Mouse (Mus musculus) embryonic facial prominence, embryonic 11.5 days (tissue): ENCODE results near the gene Ifi47. TPM values are rescaled to one million over a fixed set of nuclear protein-coding genes. Genes with fewer than 3 reads are reported as not detected.

Source experiments
- ATAC-seq: fragments of 200-750 bp; cut with Nextera tagmentation; replicated peaks from 2 replicates; pipeline ENCODE4 v1.8.0; 2017; ENCODE audit warnings: low read depth; ENCODE audit not compliant: insufficient number of reproducible peaks, low FRiP score, low TSS enrichment
- DNase-seq: peaks from one replicate; pipeline ENCODE4 v3.0.0-alpha.2; 2015; ENCODE audit warnings: low spot score
- H3K27ac ChIP-seq: fragments of 300-500 bp; sonication (generic); replicated peaks from 2 replicates; pipeline ENCODE4 v1.5.1; 2014; ENCODE audit warnings: mild to moderate bottlenecking, low read depth, low read length, control low read depth
- H3K27me3 ChIP-seq: fragments of 300-500 bp; sonication (generic); 2 replicates; pipeline ENCODE4 v1.6.1; 2014; ENCODE audit warnings: mild to moderate bottlenecking, low read length, moderate library complexity, mixed read lengths; ENCODE audit not compliant: control insufficient read depth, insufficient read depth
- H3K36me3 ChIP-seq: fragments of 300-500 bp; sonication (generic); replicated peaks from 2 replicates; pipeline ENCODE4 v1.6.1; 2014; ENCODE audit warnings: low read depth, mild to moderate bottlenecking, low read length, moderate library complexity, mixed read lengths; ENCODE audit not compliant: control insufficient read depth, insufficient read depth
- H3K4me1 ChIP-seq: fragments of 300-500 bp; sonication (generic); 2 replicates; pipeline ENCODE4 v1.6.1; 2014; ENCODE audit warnings: low read length, mixed read lengths; ENCODE audit not compliant: control insufficient read depth, insufficient read depth
- H3K4me2 ChIP-seq: fragments of 300-500 bp; sonication (generic); 2 replicates; pipeline ENCODE4 v1.6.1; 2014; ENCODE audit warnings: low read depth, mild to moderate bottlenecking, control low read depth, low read length, moderate library complexity
- H3K4me3 ChIP-seq: fragments of 300-500 bp; sonication (generic); 2 replicates; pipeline ENCODE4 v1.5.1; 2014; ENCODE audit warnings: low read depth, low read length, control low read depth
- H3K9ac ChIP-seq: fragments of 300-500 bp; sonication (generic); replicated peaks from 2 replicates; pipeline ENCODE4 v1.6.1; 2014; ENCODE audit warnings: mild to moderate bottlenecking, control low read depth, low read length
- H3K9me3 ChIP-seq: fragments of 300-500 bp; sonication (generic); replicated peaks from 2 replicates; pipeline ENCODE4 v1.6.1; 2016; ENCODE audit warnings: mild to moderate bottlenecking, low read length, inconsistent platforms, mixed read lengths; ENCODE audit not compliant: control insufficient read depth
- WGBS: fragments of 180-500 bp; shearing (Covaris S2); extraction: QIAGEN DNeasy Blood & Tissue Kit; methylation state at CpG from one replicate; pipeline ENCODE4 v1.1.7; 2014; 5-methylcytosine and 5-hydroxymethylcytosine counted together
- polyA plus RNA-seq: library from polyadenylated mRNA; unstranded; fragments of >200 nt; fragmentation: Nextera tagmentation; extraction: Ambion mirVana; gene quantifications from 2 replicates; pipeline ENCODE4 v1.2.1, GENCODE M21; 2014

Ifi47 gene
- polyA plus RNA-seq, 1 experiment from 2014 or later: 0.56 TPM

- H3K36me3 ChIP-seq: no peaks in the 10 kb centered on the region
- H3K27ac ChIP-seq: no peak overlapping the region
- ATAC-seq (no peak), DNase-seq (no peak)
- H3K9ac ChIP-seq: no peak overlapping the region
- 74% methylated on average over 1 of the region's 1 CpGs for WGBS
- no peak overlapping the region for H3K4me2 ChIP-seq
- H3K4me3 ChIP-seq: no peak overlapping the region
- H3K27me3 ChIP-seq: no peaks in the 10 kb centered on the region; the same call in 1 of the 2 replicates
- H3K9me3 ChIP-seq: no peaks in the 10 kb centered on the region
- H3K4me1 ChIP-seq: no peaks in the 10 kb centered on the region
Observed at GRCm38 (mm10) chr11:49084385-49084784, 8.0 kb downstream of the Ifi47 start.

- Histone ChIP-seq H3K4me3 (no peak overlapping the region), H3K27ac (no peak overlapping the region), H3K4me2 (no peak overlapping the region), H3K36me3 (no peaks in the 10 kb centered on the region), H3K9ac (no peak overlapping the region), H3K27me3 (no peaks in the 10 kb centered on the region; the same call in 1 of the 2 replicates), H3K4me1 (no peaks in the 10 kb centered on the region), H3K9me3 (no peaks in the 10 kb centered on the region)
- ATAC-seq: no peak
- no peak for DNase-seq
- WGBS: 50% methylated on average over 3 of the region's 3 CpGs
Observed at GRCm38 (mm10) chr11:49084875-49085274, 8.5 kb downstream of the Ifi47 start.

DNA sequence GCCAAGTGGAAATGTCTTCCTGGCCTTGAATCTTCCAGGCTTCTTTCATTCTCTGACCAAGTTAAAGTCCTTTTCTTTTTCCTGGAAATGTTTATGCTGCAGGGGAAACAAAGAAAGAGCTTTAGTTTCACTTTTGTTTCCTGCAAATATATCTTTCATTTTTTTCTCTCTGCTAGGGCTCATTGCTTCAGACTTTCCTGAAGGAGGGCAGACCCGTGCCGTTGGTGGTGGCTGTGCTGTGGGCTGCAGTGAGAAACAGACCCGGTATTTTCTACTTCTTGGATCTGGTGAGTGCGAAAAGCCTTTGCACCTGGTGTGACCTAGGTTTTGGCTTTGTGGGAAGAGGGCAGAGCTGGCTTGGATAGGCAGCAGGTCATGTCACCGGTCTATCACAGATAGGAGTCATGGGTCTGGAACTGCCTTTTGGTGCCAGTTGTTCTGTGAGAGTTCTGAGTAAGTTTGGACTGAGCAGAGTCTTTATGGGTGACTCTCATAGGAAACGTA, 10.5 kb downstream of the Ifi47 start:
- 80% methylated on average over 6 of the region's 6 CpGs for WGBS
- no peak overlapping the region for H3K9ac ChIP-seq
- H3K4me1 ChIP-seq: no peaks in the 10 kb centered on the region
- no peak overlapping the region for H3K4me3 ChIP-seq
- ATAC-seq (no peak), DNase-seq (no peak)
- no peak overlapping the region for H3K27ac ChIP-seq
- H3K4me2 ChIP-seq: no peak overlapping the region
- no peaks in the 10 kb centered on the region for H3K36me3 ChIP-seq
- H3K9me3 ChIP-seq: no peaks in the 10 kb centered on the region
- no peaks in the 10 kb centered on the region; the same call in 1 of the 2 replicates for H3K27me3 ChIP-seq

- DNase-seq: peak; percentile 33
- H3K4me2 ChIP-seq: peak overlapping the region; percentile 16; the same call in 1 of the 2 replicates
- H3K27me3 ChIP-seq: no peaks in the 10 kb centered on the region
- ATAC-seq: no peak; the same call in 1 of the 2 replicates
- H3K9me3 ChIP-seq: no peaks in the 10 kb centered on the region
- no peak overlapping the region for H3K27ac ChIP-seq
- H3K36me3 ChIP-seq: no peaks in the 10 kb centered on the region
- no peaks in the 10 kb centered on the region for H3K4me1 ChIP-seq
- no peak overlapping the region for H3K4me3 ChIP-seq
- H3K9ac ChIP-seq: no peak overlapping the region; the same call in 1 of the 2 replicates
- 38% methylated on average over 22 of the region's 22 CpGs for WGBS
Observed at GRCm38 (mm10) chr11:49087830-49088616, 11.6 kb downstream of the Ifi47 start.

GRCm38 (mm10) chr11:49088990-49089652, 12.7 kb downstream of the Ifi47 start:
- Histone ChIP-seq H3K4me1 (no peaks in the 10 kb centered on the region), H3K9ac (no peak overlapping the region), H3K4me2 (no peak overlapping the region), H3K9me3 (no peaks in the 10 kb centered on the region), H3K36me3 (no peaks in the 10 kb centered on the region), H3K4me3 (no peak overlapping the region), H3K27me3 (no peaks in the 10 kb centered on the region), H3K27ac (no peak overlapping the region)
- 84% methylated on average over 5 of the region's 5 CpGs for WGBS
- no peak for ATAC-seq
- DNase-seq: no peak

GRCm38 (mm10) chr11:49089735-49090507, 13.5 kb downstream of the Ifi47 start:
- ATAC-seq (no peak), DNase-seq (no peak)
- 85% methylated on average over 3 of the region's 3 CpGs for WGBS
- H3K9me3 ChIP-seq: no peaks in the 10 kb centered on the region
- H3K36me3 ChIP-seq: no peaks in the 10 kb centered on the region
- no peak overlapping the region for H3K4me3 ChIP-seq
- H3K4me1 ChIP-seq: no peaks in the 10 kb centered on the region
- H3K9ac ChIP-seq: no peak overlapping the region
- H3K27ac ChIP-seq: no peak overlapping the region
- no peak overlapping the region for H3K4me2 ChIP-seq
- no peaks in the 10 kb centered on the region for H3K27me3 ChIP-seq

DNA sequence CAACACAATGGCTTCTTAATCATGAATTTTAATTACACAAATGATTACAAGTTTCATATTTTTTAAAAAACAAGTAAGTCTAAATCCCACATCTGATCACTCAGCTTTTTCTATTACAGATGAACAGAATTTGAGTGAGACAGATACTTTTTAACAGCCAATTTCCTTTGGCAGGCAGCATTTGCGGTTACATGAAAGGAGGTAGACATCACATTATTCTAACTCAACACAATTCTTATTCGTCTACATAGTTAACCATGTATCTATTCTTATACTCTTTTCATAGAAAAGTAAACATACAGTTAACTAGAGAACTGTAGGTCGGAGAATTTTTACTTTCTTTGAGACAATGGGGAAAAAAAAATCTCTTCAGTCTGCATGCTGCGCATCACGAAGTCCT, 14.2 kb downstream of the Ifi47 start:
- 92% methylated on average over 5 of the region's 5 CpGs for WGBS
- H3K27me3 ChIP-seq: no peaks in the 10 kb centered on the region

More for the DNA sequence above, 14.2 kb downstream of the Ifi47 start:
- no peaks in the 10 kb centered on the region for H3K4me1 ChIP-seq
- no peaks in the 10 kb centered on the region for H3K9me3 ChIP-seq
- no peak overlapping the region for H3K4me2 ChIP-seq
- DNase-seq (no peak), ATAC-seq (no peak)
- H3K36me3 ChIP-seq: no peaks in the 10 kb centered on the region
- no peak overlapping the region for H3K4me3 ChIP-seq
- no peak overlapping the region for H3K27ac ChIP-seq
- no peak overlapping the region for H3K9ac ChIP-seq
